Mouse (Mus musculus) forebrain, embryonic 11.5 days (tissue): ENCODE data around the gene Npm1. TPM values are rescaled to one million over a fixed set of nuclear protein-coding genes. Genes with fewer than 3 reads are reported as not detected.

ENCODE experiments used
- ATAC-seq: fragments of 200-750 bp; cut with Nextera tagmentation; replicated peaks from 2 replicates; pipeline ENCODE4 v1.8.0; 2017; ENCODE audit warnings: moderate TSS enrichment; ENCODE audit not compliant: low FRiP score
- DNase-seq: peaks from one replicate; pipeline ENCODE4 v3.0.0-alpha.2; 2017; ENCODE audit warnings: low spot score
- H3K27ac ChIP-seq: fragments of 300-500 bp; sonication (generic); 2 replicates; pipeline ENCODE4 v1.5.1; 2014; ENCODE audit warnings: low read depth, low read length
- H3K27me3 ChIP-seq: fragments of 300-500 bp; sonication (generic); 2 replicates; pipeline ENCODE4 v1.6.1; 2014; ENCODE audit warnings: mild to moderate bottlenecking, low read length, mixed read lengths; ENCODE audit not compliant: control insufficient read depth, insufficient read depth
- H3K36me3 ChIP-seq: fragments of 300-500 bp; sonication (generic); 2 replicates; pipeline ENCODE4 v1.6.1; 2014; ENCODE audit warnings: mild to moderate bottlenecking, low read length, moderate library complexity, mixed read lengths; ENCODE audit not compliant: control insufficient read depth, insufficient read depth
- H3K4me1 ChIP-seq: fragments of 300-500 bp; sonication (generic); replicated peaks from 2 replicates; pipeline ENCODE4 v1.6.1; 2014; ENCODE audit warnings: low read length, mixed read lengths; ENCODE audit not compliant: control insufficient read depth, insufficient read depth
- H3K4me2 ChIP-seq: fragments of 300-500 bp; sonication (generic); 2 replicates; pipeline ENCODE4 v1.6.1; 2014; ENCODE audit warnings: low read depth, mild to moderate bottlenecking, low read length, moderate library complexity, mixed read lengths; ENCODE audit not compliant: severe bottlenecking
- H3K4me3 ChIP-seq: fragments of 300-500 bp; sonication (generic); 2 replicates; pipeline ENCODE4 v1.5.1; 2014; ENCODE audit warnings: low read depth, low read length
- H3K9ac ChIP-seq: fragments of 300-500 bp; sonication (generic); 2 replicates; pipeline ENCODE4 v1.6.1; 2014; ENCODE audit warnings: low read length
- H3K9me3 ChIP-seq: fragments of 300-500 bp; sonication (generic); 2 replicates; pipeline ENCODE4 v1.6.1; 2016; ENCODE audit warnings: low read length, mixed read lengths; ENCODE audit not compliant: control insufficient read depth
- WGBS: fragments of 180-500 bp; shearing (Covaris S2); extraction: QIAGEN DNeasy Blood & Tissue Kit; methylation state at CpG from one replicate; pipeline ENCODE4 v1.1.7; 2014; 5-methylcytosine and 5-hydroxymethylcytosine counted together
- polyA plus RNA-seq: library from polyadenylated mRNA; unstranded; fragments of >200 nt; fragmentation: Nextera tagmentation; extraction: Ambion mirVana; gene quantifications from 2 replicates; pipeline ENCODE4 v1.2.1, GENCODE M21; 2014

Gene Npm1
- polyA plus RNA-seq, 1 experiment from 2014 or later = 1,104 TPM

- Histone ChIP-seq H3K27me3 (peaks cover 10% of the 10 kb centered on the region), H3K27ac (no peak overlapping the region), H3K4me1 (peaks cover 11% of the 10 kb centered on the region; the same call in 1 of the 2 replicates), H3K4me3 (no peak overlapping the region), H3K9me3 (no peaks in the 10 kb centered on the region), H3K4me2 (no peak overlapping the region), H3K36me3 (peaks cover 18% of the 10 kb centered on the region; the same call in 1 of the 2 replicates), H3K9ac (no peak overlapping the region)
- WGBS = 76% methylated on average over 3 of the region's 3 CpGs
- no peak for DNase-seq
- ATAC-seq = no peak
Observed at GRCm38 (mm10) chr11:33151128-33151779, 11.8 kb downstream of the Npm1 start.

- peaks cover 16% of the 10 kb centered on the region for H3K27me3 ChIP-seq
- no peak overlapping the region for H3K4me3 ChIP-seq
- ATAC-seq (no peak), DNase-seq (no peak)
- no peak overlapping the region for H3K9ac ChIP-seq
- no peak overlapping the region for H3K27ac ChIP-seq
- H3K4me2 ChIP-seq = no peak overlapping the region
- H3K4me1 ChIP-seq = peaks cover 11% of the 10 kb centered on the region; the same call in 1 of the 2 replicates
- H3K36me3 ChIP-seq = peaks cover 16% of the 10 kb centered on the region; the same call in 1 of the 2 replicates
- H3K9me3 ChIP-seq = no peaks in the 10 kb centered on the region
Observed at GRCm38 (mm10) chr11:33150364-33150763, 12.6 kb downstream of the Npm1 start.

DNA sequence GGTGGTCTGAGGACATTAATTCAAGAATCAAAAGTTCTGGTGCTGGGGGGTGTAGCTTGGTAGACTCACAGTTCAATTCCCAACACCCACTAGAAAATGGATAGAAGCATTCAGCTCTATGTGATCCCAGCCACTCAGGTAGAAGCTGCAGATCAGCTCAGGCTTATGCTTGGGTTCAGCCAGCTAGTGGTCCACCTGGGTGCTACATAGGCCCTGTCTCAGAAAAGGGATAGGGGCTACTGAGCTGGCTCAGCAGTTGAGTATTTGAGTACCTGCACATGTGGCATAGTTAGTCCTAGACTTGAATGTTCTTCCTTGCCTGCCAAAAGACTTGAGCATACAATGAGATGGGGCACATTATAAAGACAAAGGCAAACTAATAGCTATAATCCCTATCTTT, 13.6 kb downstream of the Npm1 start:
- Histone ChIP-seq H3K9ac (no peak overlapping the region), H3K27me3 (peaks cover 25% of the 10 kb centered on the region), H3K9me3 (no peaks in the 10 kb centered on the region), H3K36me3 (peaks cover 14% of the 10 kb centered on the region; the same call in 1 of the 2 replicates), H3K27ac (no peak overlapping the region), H3K4me3 (no peak overlapping the region), H3K4me1 (peaks cover 11% of the 10 kb centered on the region; the same call in 1 of the 2 replicates), H3K4me2 (no peak overlapping the region)
- DNase-seq (no peak), ATAC-seq (no peak)

GRCm38 (mm10) chr11:33149088-33149436, 13.9 kb downstream of the Npm1 start:
- no peak for ATAC-seq
- WGBS = 32% methylated on average over 3 of the region's 3 CpGs
- no peak for DNase-seq
- H3K4me2 ChIP-seq = no peak overlapping the region
- H3K9me3 ChIP-seq = no peaks in the 10 kb centered on the region
- peaks cover 10% of the 10 kb centered on the region; the same call in 1 of the 2 replicates for H3K36me3 ChIP-seq
- no peak overlapping the region for H3K27ac ChIP-seq
- H3K9ac ChIP-seq = no peak overlapping the region
- H3K27me3 ChIP-seq = peaks cover 29% of the 10 kb centered on the region
- peaks cover 11% of the 10 kb centered on the region; the same call in 1 of the 2 replicates for H3K4me1 ChIP-seq
- H3K4me3 ChIP-seq = no peak overlapping the region

- peaks cover 15% of the 10 kb centered on the region; the same call in 1 of the 2 replicates for H3K4me1 ChIP-seq
- H3K4me3 ChIP-seq = peak overlapping the region; percentile 52
- H3K9me3 ChIP-seq = no peaks in the 10 kb centered on the region
- ATAC-seq (peak; percentile 69), DNase-seq (peak; percentile 87)
- peak overlapping the region; percentile 57; the same call in 1 of the 2 replicates for H3K9ac ChIP-seq
- 0 out of 2 replicates have a peak overlapping the region, but pooled peaks have one; percentile 6 for H3K27ac ChIP-seq
- H3K27me3 ChIP-seq = peaks cover 29% of the 10 kb centered on the region
- 6% methylated on average over 23 of the region's 23 CpGs for WGBS
- H3K36me3 ChIP-seq = peaks cover 8% of the 10 kb centered on the region; the same call in 1 of the 2 replicates
- peak overlapping the region; percentile 89 for H3K4me2 ChIP-seq
Observed at GRCm38 (mm10) chr11:33148338-33149087, 14.5 kb downstream of the Npm1 start.

DNA sequence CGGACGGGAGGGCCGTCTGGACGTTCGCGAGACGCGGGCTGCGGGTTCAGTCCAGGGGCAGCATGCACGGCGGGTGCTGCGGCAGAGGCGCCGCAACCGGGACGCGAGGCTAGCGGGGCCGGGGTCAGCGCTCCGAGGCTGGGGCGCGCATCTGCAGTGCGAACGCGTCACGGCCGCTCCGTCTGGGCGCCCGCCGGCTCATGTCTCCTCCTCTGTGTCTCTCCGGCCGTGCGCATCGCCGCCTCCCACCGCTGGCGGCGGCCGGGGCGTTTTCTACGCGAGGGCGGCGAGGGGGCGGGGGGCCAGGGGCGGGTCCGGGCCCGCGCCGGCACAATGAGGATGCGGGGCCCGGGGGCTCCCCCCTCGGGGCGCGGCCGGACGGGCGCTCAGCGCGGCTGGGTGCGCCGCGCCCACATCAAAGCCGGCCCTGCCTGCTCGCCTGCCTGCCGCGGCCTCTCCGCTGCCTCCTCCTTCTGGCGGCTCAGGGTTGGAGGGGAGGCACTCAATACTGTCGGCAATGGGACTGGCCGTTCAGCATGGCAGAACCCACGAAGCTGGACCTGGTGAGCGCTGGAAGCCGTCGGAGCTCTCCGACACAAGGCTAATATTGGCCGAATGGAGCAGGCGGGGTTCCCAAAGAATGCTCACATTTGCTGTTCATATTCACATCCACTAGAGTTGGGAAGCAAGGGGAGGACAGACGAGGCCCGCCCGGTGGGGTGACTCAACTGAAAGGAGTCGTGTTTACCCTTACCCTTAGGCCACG, 15.3 kb downstream of the Npm1 start:
- H3K36me3 ChIP-seq = 0 out of 2 replicates have a peak, but pooled peaks cover under 1% of the 10 kb centered on the region
- peak overlapping the region; percentile 57 for H3K9ac ChIP-seq
- under 1% methylated on average over 67 of the region's 85 CpGs for WGBS
- ATAC-seq (peak; percentile 65), DNase-seq (peak; percentile 83)
- H3K9me3 ChIP-seq = no peaks in the 10 kb centered on the region
- peak overlapping the region; percentile 52 for H3K4me3 ChIP-seq
- H3K4me2 ChIP-seq = peak overlapping the region; percentile 89
- peaks cover 29% of the 10 kb centered on the region for H3K27me3 ChIP-seq
- H3K4me1 ChIP-seq = peaks cover 15% of the 10 kb centered on the region; the same call in 1 of the 2 replicates
- peak overlapping the region; percentile 6; the same call in 1 of the 2 replicates for H3K27ac ChIP-seq

- peaks cover 15% of the 10 kb centered on the region; the same call in 1 of the 2 replicates for H3K4me1 ChIP-seq
- no peaks in the 10 kb centered on the region for H3K9me3 ChIP-seq
- ATAC-seq (peak; percentile 18), DNase-seq (peak; percentile 83)
- H3K4me3 ChIP-seq = peak within 1 kb of the TSS; percentile 52
- under 1% methylated on average over 49 of the region's 53 CpGs for WGBS
- peak within 1 kb of the TSS; percentile 6; the same call in 1 of the 2 replicates for H3K27ac ChIP-seq
- peak within 1 kb of the TSS; percentile 57 for H3K9ac ChIP-seq
- H3K36me3 ChIP-seq = no peaks in the 10 kb centered on the region
- peaks cover 29% of the 10 kb centered on the region for H3K27me3 ChIP-seq
- H3K4me2 ChIP-seq = peak within 1 kb of the TSS; percentile 89
Observed at GRCm38 (mm10) chr11:33147171-33147571, 15.8 kb downstream of the Npm1 start, which contains the start of gene Fgf18. TSS of gene Fgf18 (minus strand) at chr11:33147400.

- 1% methylated on average over 30 of the region's 30 CpGs for WGBS
- Histone ChIP-seq H3K27ac (no peak overlapping the region), H3K36me3 (no peaks in the 10 kb centered on the region), H3K27me3 (peaks cover 29% of the 10 kb centered on the region), H3K4me1 (peaks cover 15% of the 10 kb centered on the region; the same call in 1 of the 2 replicates), H3K9me3 (no peaks in the 10 kb centered on the region), H3K4me3 (peak overlapping the region; percentile 52), H3K4me2 (peak overlapping the region; percentile 89), H3K9ac (peak overlapping the region; percentile 57)
- ATAC-seq = no peak
- DNase-seq = peak; percentile 78
Observed at GRCm38 (mm10) chr11:33146651-33147131, 16.3 kb downstream of the Npm1 start.
